Mouse (Mus musculus): ENCODE measurements at regions not wholly inside any gene's neighbourhood (a gene's known extent, or its start where the extent isn't known, plus 50 kb on each side); places are given as distances from the start of the nearest gene placed in this dataset.

- TF ChIP-seq USF1 (IDR thresholded peaks at IDR 0.05; ENCODE audit: low read depth) (no peak), CTCF (IDR thresholded peaks at IDR 0.05; ENCODE audit: control insufficient read depth, insufficient read depth, insufficient read length) (no peak), MAX (IDR thresholded peaks at IDR 0.05) (no peak), MYOG (IDR thresholded peaks at IDR 0.05; ENCODE audit: control insufficient read depth, extremely low read depth, insufficient read length) (no peak)
These were observed 156.0 kb upstream of the Id2 start for GRCm38 (mm10) chr12:25252776-25253510.
